Mouse (Mus musculus) adrenal gland, postnatal 36 days (tissue): ENCODE results near the gene Gm20388. TPM values are rescaled to one million over a fixed set of nuclear protein-coding genes. Genes with fewer than 3 reads are reported as not detected.

Experiments
- DNase-seq, 2 experiments: peaks; one replicate each; pipeline ENCODE4 v3.0.0; 2021; ENCODE audit warnings: mixed read lengths in 1 of 2
- total RNA-seq, 2 experiments: library from RNA; stranded (reverse); gene quantifications; 2 replicates each; pipeline ENCODE4 v1.2.3; 2021

Gm20388 gene
- total RNA-seq, 2 experiments from 2014 or later = 2.4 to 7.4 TPM

GRCm38 (mm10) chr8:121016621-121017020 lies 1106.0 kb downstream of the Gm20388 start:
- peak; percentile 55 to 68 for DNase-seq

- peak; percentile 34 to 54 for DNase-seq
Observed at GRCm38 (mm10) chr8:121018236-121018635, 1107.6 kb downstream of the Gm20388 start.

- no peak for DNase-seq
Observed at GRCm38 (mm10) chr8:121021488-121021887, 1110.8 kb downstream of the Gm20388 start.

- DNase-seq = no peak
Observed at GRCm38 (mm10) chr8:121023003-121023402, 1112.4 kb downstream of the Gm20388 start.

- DNase-seq = peak; percentile 49 to 50
Observed at GRCm38 (mm10) chr8:121023736-121024135, 1113.1 kb downstream of the Gm20388 start.

GRCm38 (mm10) chr8:121025486-121025885 lies 1114.8 kb downstream of the Gm20388 start:
- DNase-seq = no peak

GRCm38 (mm10) chr8:121027787-121028186 lies 1117.1 kb downstream of the Gm20388 start:
- peak; percentile 44 to 48 for DNase-seq

GRCm38 (mm10) chr8:121029076-121029475 lies 1118.4 kb downstream of the Gm20388 start:
- peak in 1 of 2 experiments; percentile 27 for DNase-seq

- DNase-seq = no peak
Observed at GRCm38 (mm10) chr8:121030496-121031040, 1119.9 kb downstream of the Gm20388 start.

- DNase-seq = no peak
Observed at GRCm38 (mm10) chr8:121033299-121034013, 1122.8 kb downstream of the Gm20388 start.

GRCm38 (mm10) chr8:121035611-121036010 lies 1125.0 kb downstream of the Gm20388 start:
- DNase-seq = no peak

- no peak for DNase-seq
Observed at GRCm38 (mm10) chr8:121043719-121044440, 1133.2 kb downstream of the Gm20388 start.

GRCm38 (mm10) chr8:121047441-121047840 lies 1136.8 kb downstream of the Gm20388 start:
- peak in 1 of 2 experiments; percentile 29 for DNase-seq

- DNase-seq = no peak
Observed at GRCm38 (mm10) chr8:121058081-121058480, 1147.4 kb downstream of the Gm20388 start.

GRCm38 (mm10) chr8:121059098-121059497 lies 1148.5 kb downstream of the Gm20388 start:
- no peak for DNase-seq

- DNase-seq = no peak
Observed at GRCm38 (mm10) chr8:121062521-121062920, 1151.9 kb downstream of the Gm20388 start.

GRCm38 (mm10) chr8:121063649-121064048 lies 1153.0 kb downstream of the Gm20388 start:
- DNase-seq = no peak

- no peak for DNase-seq
Observed at GRCm38 (mm10) chr8:121071454-121071853, 1160.8 kb downstream of the Gm20388 start.

- no peak for DNase-seq
Observed at GRCm38 (mm10) chr8:121072406-121073130, 1161.9 kb downstream of the Gm20388 start.

- no peak for DNase-seq
Observed at GRCm38 (mm10) chr8:121073174-121074107, 1162.8 kb downstream of the Gm20388 start.
